Mouse (Mus musculus) c-Kit-positive CD71-positive TER-119-negative erythroid progenitor cells, embryonic 14.5 days (primary cell): Measurements from ENCODE around the gene Catsper3.

Experiments used
- DNase-seq: peaks from one replicate; pipeline ENCODE4 v3.0.0-alpha.2; 2013; ENCODE audit warnings: low read depth

The Catsper3 gene

GRCm38 (mm10) chr13:55784268-55784667, at the start of gene Catsper3:
Catsper3 (plus strand) TSS chr13:55784568.
- DNase-seq: no peak

- no peak for DNase-seq
Measured at GRCm38 (mm10) chr13:55737885-55738284, 46.5 kb upstream of the Catsper3 start.

- no peak for DNase-seq
Measured at GRCm38 (mm10) chr13:55742306-55742705, 42.1 kb upstream of the Catsper3 start.

- DNase-seq: no peak
Measured at GRCm38 (mm10) chr13:55754380-55754779, 30.0 kb upstream of the Catsper3 start.

GRCm38 (mm10) chr13:55756789-55757188, 27.6 kb upstream of the Catsper3 start:
- no peak for DNase-seq

- peak; percentile 7 for DNase-seq
Measured at GRCm38 (mm10) chr13:55757645-55758044, 26.7 kb upstream of the Catsper3 start.

GRCm38 (mm10) chr13:55760576-55760975, 23.8 kb upstream of the Catsper3 start:
- DNase-seq: no peak

- DNase-seq: no peak
Measured at GRCm38 (mm10) chr13:55761486-55761885, 22.9 kb upstream of the Catsper3 start.

- DNase-seq: no peak
Measured at GRCm38 (mm10) chr13:55774352-55774751, 10.0 kb upstream of the Catsper3 start.

- DNase-seq: no peak
Measured at GRCm38 (mm10) chr13:55775056-55775455, 9.3 kb upstream of the Catsper3 start.

- DNase-seq: no peak
Measured at GRCm38 (mm10) chr13:55786120-55786519, 1.8 kb downstream of the Catsper3 start.

GRCm38 (mm10) chr13:55801246-55801645, 16.9 kb downstream of the Catsper3 start:
- DNase-seq: no peak

GRCm38 (mm10) chr13:55803973-55804372, 19.6 kb downstream of the Catsper3 start:
- DNase-seq: no peak

GRCm38 (mm10) chr13:55809041-55809623, 24.8 kb downstream of the Catsper3 start:
- no peak for DNase-seq

- no peak for DNase-seq
Measured at GRCm38 (mm10) chr13:55809707-55810106, 25.3 kb downstream of the Catsper3 start.

- DNase-seq: no peak
Measured at GRCm38 (mm10) chr13:55810947-55811346, 26.6 kb downstream of the Catsper3 start.

- DNase-seq: no peak
Measured at GRCm38 (mm10) chr13:55813490-55814016, 29.2 kb downstream of the Catsper3 start.

- DNase-seq: no peak
Measured at GRCm38 (mm10) chr13:55814834-55815233, 30.5 kb downstream of the Catsper3 start.

- DNase-seq: no peak
Measured at GRCm38 (mm10) chr13:55822499-55822898, 38.1 kb downstream of the Catsper3 start.

GRCm38 (mm10) chr13:55824151-55824945, 40.0 kb downstream of the Catsper3 start:
- DNase-seq: no peak

GRCm38 (mm10) chr13:55825245-55825681, 40.9 kb downstream of the Catsper3 start:
- no peak for DNase-seq

GRCm38 (mm10) chr13:55826008-55826671, 41.8 kb downstream of the Catsper3 start:
- DNase-seq: no peak
